Mouse (Mus musculus): ENCODE results near the gene Chmp5.

The Chmp5 gene

DNA sequence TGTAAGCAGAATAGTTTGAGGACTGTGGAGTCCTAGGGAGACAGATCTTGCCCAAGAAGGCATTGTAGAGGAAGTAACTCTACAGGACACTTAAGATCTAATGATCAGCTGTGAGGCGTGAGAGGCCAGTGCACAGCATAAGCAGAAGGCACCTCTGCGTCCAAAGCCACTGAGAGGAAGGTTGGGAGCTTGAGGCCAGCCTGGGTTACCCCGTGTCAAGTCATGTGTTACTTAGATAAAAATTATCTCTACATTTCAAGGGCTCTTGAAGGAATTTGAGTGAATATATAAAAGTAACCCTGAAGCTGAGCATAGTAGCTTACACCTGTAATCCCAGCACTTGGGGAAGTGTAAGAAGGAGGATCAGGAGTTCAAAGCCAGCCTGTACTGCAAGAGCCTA, 65.1 kb downstream of the Chmp5 start:
- DNase-seq (ENCODE audit: low read depth, low spot score) = no peak
